Mouse (Mus musculus): ENCODE results near the gene Glrb.

The Glrb gene

GRCm38 (mm10) chr3:80823975-80824374 lies 89.5 kb downstream of the Glrb start:
- no peak for DNase-seq (ENCODE audit: low spot score)

GRCm38 (mm10) chr3:80818619-80819018 lies 94.8 kb downstream of the Glrb start:
- no peak for DNase-seq (ENCODE audit: low spot score)

GRCm38 (mm10) chr3:80813734-80814133 lies 99.7 kb downstream of the Glrb start:
- no peak for DNase-seq (ENCODE audit: low spot score)

- no peak for DNase-seq (ENCODE audit: low spot score)
These were observed 101.2 kb downstream of the Glrb start for GRCm38 (mm10) chr3:80812237-80812636.

- DNase-seq (ENCODE audit: low spot score), result no peak
These were observed 108.1 kb downstream of the Glrb start for GRCm38 (mm10) chr3:80805327-80805726.

GRCm38 (mm10) chr3:80803811-80804210 lies 109.6 kb downstream of the Glrb start:
- no peak for DNase-seq (ENCODE audit: low spot score)

GRCm38 (mm10) chr3:80803211-80803610 lies 110.2 kb downstream of the Glrb start:
- no peak for DNase-seq (ENCODE audit: low spot score)

GRCm38 (mm10) chr3:80802596-80803081 lies 110.8 kb downstream of the Glrb start, which contains the start of gene Gria2:
TSS of gene Gria2 (minus strand) at chr3:80802835.
- DNase-seq (ENCODE audit: low spot score), result no peak

- DNase-seq (ENCODE audit: low spot score), result no peak
These were observed 111.6 kb downstream of the Glrb start for GRCm38 (mm10) chr3:80801827-80802310.

GRCm38 (mm10) chr3:80800995-80801826 lies 112.2 kb downstream of the Glrb start:
- DNase-seq (ENCODE audit: low spot score), result no peak

GRCm38 (mm10) chr3:80800299-80800994 lies 113.0 kb downstream of the Glrb start:
- DNase-seq (ENCODE audit: low spot score), result no peak

- no peak for DNase-seq (ENCODE audit: low spot score)
These were observed 115.5 kb downstream of the Glrb start for GRCm38 (mm10) chr3:80797935-80798334.

GRCm38 (mm10) chr3:80796764-80797163 lies 116.7 kb downstream of the Glrb start:
- no peak for DNase-seq (ENCODE audit: low spot score)

- DNase-seq (ENCODE audit: low spot score), result no peak
These were observed 118.2 kb downstream of the Glrb start for GRCm38 (mm10) chr3:80795284-80795683.
